Mouse (Mus musculus): Measurements from ENCODE around the gene Fchsd2.

- TF ChIP-seq GATA1 (IDR thresholded peaks at IDR 0.05; ENCODE audit: low read length) (no peak), TAL1 (IDR thresholded peaks at IDR 0.05; ENCODE audit: low read length) (no peak)
These were observed 199.4 kb downstream of the Fchsd2 start for GRCm38 (mm10) chr7:101292086-101292485.
